Mouse (Mus musculus): Measurements from ENCODE around the gene Gadd45gip1. TPM values are rescaled to one million over a fixed set of nuclear protein-coding genes. Genes with fewer than 3 reads are reported as not detected.

Gadd45gip1 gene
- 10 to 100 TPM; 23.9 to 25.8 TPM for total RNA-seq (2021)
- long read RNA-seq, experiment 1, transcript Gadd45gip1-201 (2 exons, 2,494 nt), result major isoform, 23 of 92 reads
- long read RNA-seq, experiment 1, partial matches to known transcripts, result 68 of 92 reads
- long read RNA-seq, experiment 1, other reads (novel, unspliced or antisense), result 1 of 92 reads
- long read RNA-seq, experiment 2, transcript Gadd45gip1-201 (2 exons, 2,494 nt), result major isoform, 17 of 52 reads
- long read RNA-seq, experiment 2, partial matches to known transcripts, result 0 of 52 reads
- long read RNA-seq, experiment 2, other reads (novel, unspliced or antisense), result 35 of 52 reads

DNA sequence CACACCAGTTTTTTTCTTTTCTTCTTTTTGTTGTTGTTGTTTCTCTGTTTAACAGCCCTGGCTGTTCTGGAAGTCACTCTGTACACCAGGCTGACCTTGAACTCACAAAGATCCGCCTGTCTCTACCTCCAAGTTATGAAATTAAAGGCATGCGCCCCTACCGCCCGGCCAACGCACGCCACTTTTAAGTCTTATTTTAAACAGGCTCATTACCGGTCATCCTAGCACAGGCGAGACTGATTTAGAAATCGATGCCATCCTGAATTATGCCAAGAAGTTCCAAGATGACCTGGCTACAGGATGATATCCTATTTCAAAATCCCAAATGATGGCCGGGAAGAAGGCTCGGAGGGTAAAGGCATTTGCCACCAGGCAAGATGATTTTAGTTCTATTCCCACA is at the start of gene Gadd45gip1:
TSS of gene Gadd45gip1 (plus strand) at position 33 of the 400 bp plus-strand sequence.
- DNase-seq (ENCODE audit: extremely low spot score in 1 of 2, low spot score in 2 of 2), result no peak
- Histone ChIP-seq H3K27ac (peak within 1 kb of the TSS; percentile 94), H3K4me3 (peak within 1 kb of the TSS; percentile 96)
- intact Hi-C loops (cut with DNase I), result no loop called here
- peak; percentile 9 for TF ChIP-seq CTCF (IDR thresholded peaks at IDR 0.05)

DNA sequence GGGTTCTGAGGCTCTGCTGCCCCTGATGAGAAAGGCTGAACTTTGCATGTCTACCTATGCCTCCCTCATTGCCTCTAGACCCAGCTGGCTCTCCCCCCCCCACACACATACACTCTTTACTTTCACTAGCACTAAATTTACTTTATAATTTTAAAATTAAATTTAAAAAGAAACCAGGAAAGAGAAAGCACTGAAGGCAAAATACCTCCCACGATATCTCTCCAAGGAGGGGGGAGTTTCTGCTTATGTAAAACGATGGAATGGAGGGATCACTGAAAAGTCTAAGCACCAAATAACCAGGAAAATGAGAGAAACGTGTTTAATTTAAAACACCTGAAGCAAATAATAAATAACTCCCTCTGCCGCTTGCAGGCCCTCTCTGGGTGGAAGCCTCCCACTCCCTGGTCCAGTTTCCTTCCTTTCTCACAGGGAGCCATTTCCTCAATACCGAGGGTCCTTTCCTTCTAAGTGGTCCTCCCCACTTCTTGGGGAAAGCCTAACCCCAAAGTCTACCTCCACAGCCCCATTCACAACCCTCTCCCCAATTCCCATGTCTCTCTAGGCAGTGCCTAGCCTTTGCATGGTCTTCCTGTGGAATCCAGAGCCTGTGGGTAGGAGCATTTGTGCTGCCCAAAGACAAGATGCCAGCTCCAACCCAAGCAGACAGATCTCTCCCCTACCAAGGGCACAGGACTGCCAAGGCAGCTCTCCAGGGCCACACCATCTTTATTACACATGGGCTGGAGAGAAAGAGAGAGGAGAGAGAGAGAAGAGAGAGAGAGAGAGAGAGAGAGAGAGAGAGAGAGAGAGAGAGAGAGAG is 49.4 kb upstream of the Gadd45gip1 start:
- peak overlapping the region; percentile 96 for H3K27ac ChIP-seq
- TF ChIP-seq CTCF (IDR thresholded peaks at IDR 0.05), result no peak
- intact Hi-C loops (cut with DNase I), result no loop called here
- DNase-seq (ENCODE audit: extremely low spot score in 1 of 2, low spot score in 2 of 2), result no peak
- no peak overlapping the region for H3K4me3 ChIP-seq

DNA sequence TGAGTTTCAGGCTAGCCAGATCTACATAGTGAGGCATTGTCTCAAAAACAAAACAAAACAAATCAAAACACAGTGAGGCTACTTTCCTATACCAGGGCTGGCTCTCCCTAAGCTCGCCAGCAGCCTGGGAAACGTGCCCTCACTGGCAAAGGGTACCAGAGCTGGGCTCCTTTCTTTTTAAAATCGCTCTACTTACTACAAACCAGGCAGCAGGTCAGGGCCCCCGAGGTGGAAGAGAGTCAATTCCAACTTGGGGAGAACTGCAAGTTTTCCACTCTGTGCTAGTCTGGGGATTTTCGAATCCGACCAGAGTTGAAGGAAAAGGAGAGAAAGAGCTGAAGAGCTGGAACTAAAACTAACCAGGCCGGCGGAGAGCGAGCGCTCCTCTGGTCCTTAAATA is 48.6 kb upstream of the Gadd45gip1 start:
- H3K27ac ChIP-seq, result peak overlapping the region; percentile 96
- no peak for TF ChIP-seq CTCF (IDR thresholded peaks at IDR 0.05)
- no peak for DNase-seq (ENCODE audit: extremely low spot score in 1 of 2, low spot score in 2 of 2)
- H3K4me3 ChIP-seq, result no peak overlapping the region
- intact Hi-C loops (cut with DNase I), result no loop called here

DNA sequence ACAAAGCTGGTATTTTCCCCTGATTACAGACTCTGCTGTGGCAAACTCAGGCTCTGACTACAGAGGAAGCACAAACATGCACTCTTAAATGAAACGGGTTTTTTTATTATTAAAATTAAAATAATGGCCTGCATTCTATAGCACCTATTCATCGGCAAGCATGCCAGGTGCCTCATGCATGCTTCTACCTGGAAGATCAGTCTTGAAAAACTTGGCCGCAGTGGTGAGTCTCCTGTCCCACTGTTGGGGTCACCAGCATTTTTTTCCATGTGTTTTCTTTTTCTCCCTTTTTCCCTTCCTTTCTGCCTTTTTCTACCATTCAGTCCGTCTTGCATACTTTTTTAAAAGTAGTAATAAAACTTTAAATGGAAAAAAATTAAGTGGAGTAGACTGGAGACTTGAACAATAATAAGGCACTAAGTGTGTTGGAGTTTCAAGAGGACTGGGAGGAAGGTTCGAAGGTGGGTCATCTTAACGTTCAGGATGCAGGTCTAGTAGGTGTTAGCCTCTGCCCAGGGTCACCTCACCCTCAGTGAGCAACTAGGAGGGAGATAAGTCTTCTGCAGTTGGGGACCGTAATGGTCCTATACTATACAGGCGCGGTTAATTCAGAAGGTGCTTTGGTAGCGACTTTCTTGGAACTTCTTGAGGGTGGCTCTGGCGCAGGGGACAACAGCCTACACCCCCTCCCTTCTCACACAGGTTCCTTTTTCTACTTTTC is 48.0 kb upstream of the Gadd45gip1 start:
- Histone ChIP-seq H3K27ac (peak overlapping the region; percentile 96), H3K4me3 (no peak overlapping the region)

DNA sequence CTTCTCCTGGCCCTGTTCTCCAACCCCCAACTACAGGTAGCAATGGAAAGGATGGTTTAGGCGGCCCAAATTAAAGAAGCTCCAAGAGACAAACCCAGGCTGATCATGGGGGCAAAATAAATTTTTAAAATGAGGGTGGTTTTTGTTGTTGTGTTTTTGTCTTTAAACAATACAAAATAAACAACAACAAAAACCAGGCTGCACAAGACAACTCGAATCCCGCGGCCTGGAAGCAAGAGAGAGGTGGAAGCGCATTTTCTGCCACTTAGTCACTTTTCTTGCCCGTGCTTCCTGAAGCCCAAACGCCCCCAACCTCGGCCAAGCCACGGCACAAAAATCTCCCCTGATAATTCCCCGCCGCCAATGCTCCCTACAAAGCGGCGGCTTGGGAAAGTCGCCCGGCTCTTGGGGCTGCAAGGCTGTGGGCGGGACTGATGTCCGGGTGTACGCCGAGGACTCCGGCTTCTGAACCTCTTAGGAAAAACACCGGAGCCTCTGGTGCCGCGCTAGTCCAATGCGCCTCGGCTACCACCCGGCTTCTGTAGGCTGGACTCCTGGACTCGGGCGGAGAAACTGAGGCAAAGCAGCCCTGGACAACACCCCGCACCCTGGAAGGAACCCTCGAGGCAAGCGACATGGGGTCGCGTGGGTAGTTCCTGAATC is 47.3 kb upstream of the Gadd45gip1 start:
- TF ChIP-seq CTCF (IDR thresholded peaks at IDR 0.05), result no peak

More for the DNA sequence above, 48.0 kb upstream of the Gadd45gip1 start:
- DNase-seq (ENCODE audit: extremely low spot score in 1 of 2, low spot score in 2 of 2), result no peak
- intact Hi-C loops (cut with DNase I), result no loop called here
- TF ChIP-seq CTCF (IDR thresholded peaks at IDR 0.05), result no peak

DNA sequence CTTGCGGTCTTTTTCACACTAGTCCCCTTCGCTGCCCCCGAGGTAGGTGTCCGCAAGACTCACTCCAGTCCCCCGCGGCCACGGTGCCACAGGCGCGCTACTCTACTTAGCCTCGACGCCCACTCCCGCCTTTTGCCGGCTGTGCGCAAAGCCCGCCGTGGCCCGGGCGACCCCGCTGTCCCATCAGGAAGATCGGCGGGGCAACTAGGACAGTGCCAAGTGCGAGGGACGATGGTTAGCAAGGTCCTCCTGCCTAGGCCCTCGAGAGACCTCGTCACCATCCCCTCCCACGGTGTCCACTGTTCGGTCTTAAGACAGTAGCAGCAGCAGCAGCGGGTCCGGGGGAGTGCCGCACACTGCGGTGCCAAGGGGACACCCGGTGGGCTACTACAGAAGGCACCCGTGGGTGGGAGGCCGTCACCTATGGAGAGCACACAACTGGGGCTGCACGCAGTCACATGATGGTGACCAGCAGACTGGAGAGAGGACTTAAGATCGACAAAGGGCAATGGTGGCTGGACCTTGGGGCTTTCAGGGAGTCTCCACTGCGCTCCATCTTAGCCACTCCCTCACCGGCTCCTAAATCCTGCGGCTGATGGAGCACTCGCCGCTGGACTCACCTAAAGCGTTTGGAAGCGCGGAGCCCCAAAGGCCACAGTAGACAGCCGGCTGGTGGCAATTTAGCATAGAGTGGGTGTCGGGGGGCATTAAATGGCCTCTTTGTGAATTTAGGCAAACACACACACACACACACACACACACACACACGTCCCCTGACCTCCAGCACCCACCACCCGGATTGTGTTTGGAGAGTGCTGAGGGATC is 46.4 kb upstream of the Gadd45gip1 start:
- DNase-seq (ENCODE audit: extremely low spot score in 1 of 2, low spot score in 2 of 2), result no peak
- H3K4me3 ChIP-seq, result peak overlapping the region; percentile 45
- no peak for TF ChIP-seq CTCF (IDR thresholded peaks at IDR 0.05)
- intact Hi-C loops (cut with DNase I), result no loop called here
- H3K27ac ChIP-seq, result peak overlapping the region; percentile 96

More for the DNA sequence above, 47.3 kb upstream of the Gadd45gip1 start:
- intact Hi-C loops (cut with DNase I), result no loop called here
- Histone ChIP-seq H3K27ac (peak overlapping the region; percentile 96), H3K4me3 (peak overlapping the region; percentile 45)
- DNase-seq (ENCODE audit: extremely low spot score in 1 of 2, low spot score in 2 of 2), result no peak

DNA sequence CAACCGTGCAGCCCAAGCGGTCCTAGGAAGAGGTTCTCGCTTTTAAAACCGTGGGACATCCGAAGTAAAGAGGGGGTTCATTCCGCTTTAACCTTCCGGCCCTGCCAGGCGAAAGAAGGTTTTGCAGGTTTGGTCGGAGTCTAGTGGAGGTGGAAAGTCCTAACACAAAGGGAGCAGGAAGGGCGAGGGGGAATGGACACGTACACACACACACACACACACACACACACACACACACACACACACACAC is 45.9 kb upstream of the Gadd45gip1 start:
- Histone ChIP-seq H3K27ac (0 out of 2 replicates have a peak overlapping the region, but pooled peaks have one; percentile 96), H3K4me3 (no peak overlapping the region)
- intact Hi-C loops (cut with DNase I), result no loop called here

DNA sequence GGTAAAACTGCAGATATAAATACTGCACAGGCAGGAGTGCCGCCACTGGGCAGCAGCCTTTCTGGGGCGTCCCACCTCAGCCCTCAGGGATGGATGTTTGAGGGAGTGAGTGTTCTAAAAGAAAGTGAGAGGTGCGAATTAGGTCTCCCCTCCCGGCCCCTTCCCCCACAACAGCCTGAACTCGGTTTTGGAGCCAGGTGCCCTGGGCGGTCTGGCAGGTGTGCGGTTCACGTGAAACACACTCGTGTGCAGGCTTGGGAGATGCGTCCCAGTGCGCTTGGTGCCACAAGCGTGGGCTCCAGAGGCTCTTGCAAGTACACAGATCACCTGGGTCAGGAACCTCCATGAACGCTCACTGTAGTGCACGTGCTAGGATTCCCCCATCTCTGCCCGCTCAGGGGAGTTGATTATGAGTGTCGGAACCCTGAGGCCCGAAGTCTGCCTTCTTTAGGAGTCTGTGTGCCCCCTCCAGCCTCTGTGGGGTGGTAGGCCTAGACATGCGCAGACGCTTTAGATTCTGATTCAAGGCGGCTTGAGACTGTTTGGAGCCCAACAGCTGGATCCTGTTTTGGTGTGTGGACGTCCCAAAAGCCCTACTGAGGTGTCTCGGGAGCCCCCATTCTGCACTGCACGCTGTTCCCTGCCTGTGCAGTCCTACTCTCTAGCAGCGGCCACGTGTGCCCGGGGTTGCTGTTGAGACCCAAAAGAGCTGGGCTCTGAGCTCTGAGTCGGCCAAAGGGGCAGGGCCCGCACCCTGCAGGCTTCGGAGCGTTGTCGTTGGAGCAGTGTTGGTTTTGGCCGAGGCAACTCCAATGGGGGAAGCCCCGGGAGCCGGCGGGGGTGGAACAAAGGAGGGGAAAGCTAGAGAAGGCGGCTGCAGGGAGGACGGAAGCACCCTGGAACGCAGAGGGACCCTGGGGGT is 45.3 kb upstream of the Gadd45gip1 start:
- no peak for TF ChIP-seq CTCF (IDR thresholded peaks at IDR 0.05)
- Histone ChIP-seq H3K27ac (peak overlapping the region; percentile 85), H3K4me3 (peak overlapping the region; percentile 1; the same call in 1 of the 2 replicates)
- intact Hi-C loops (cut with DNase I), result no loop called here
- no peak for DNase-seq (ENCODE audit: extremely low spot score in 1 of 2, low spot score in 2 of 2)

More for the DNA sequence above, 45.9 kb upstream of the Gadd45gip1 start:
- no peak for DNase-seq (ENCODE audit: extremely low spot score in 1 of 2, low spot score in 2 of 2)
- no peak for TF ChIP-seq CTCF (IDR thresholded peaks at IDR 0.05)

DNA sequence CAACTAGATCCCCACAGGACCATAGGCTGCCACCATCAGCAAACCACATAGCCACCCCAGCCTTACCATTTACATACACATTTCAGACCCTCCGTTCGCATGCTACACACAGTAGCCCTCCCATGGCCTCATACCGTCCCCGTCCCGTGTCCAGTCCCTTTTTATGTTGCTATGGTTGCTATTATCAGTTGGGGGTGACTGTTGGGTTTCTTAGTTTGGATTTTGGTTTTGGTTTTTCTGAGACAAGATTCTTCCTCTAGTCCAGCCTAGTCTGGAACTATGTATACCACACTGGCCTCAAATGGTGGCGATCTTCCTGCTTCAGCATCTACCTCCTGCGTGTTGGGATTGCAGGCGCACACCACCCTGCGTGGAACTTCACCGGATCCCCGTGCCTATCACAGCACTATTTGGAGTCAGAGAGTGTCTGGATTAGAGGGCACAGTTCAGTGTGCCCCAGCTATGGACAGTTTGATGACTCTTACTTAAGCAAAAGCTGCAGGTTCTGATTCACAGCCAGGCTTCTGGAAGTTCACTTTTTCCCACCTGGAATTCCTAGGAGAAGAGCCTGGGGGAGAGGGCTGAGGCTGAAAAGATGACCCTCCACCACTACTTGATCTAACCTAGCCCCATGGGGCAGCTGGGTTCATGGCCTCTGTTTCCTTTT is 44.4 kb upstream of the Gadd45gip1 start:
- Histone ChIP-seq H3K4me3 (no peak overlapping the region), H3K27ac (peak overlapping the region; percentile 85)
- intact Hi-C loops (cut with DNase I), result no loop called here
- no peak for TF ChIP-seq CTCF (IDR thresholded peaks at IDR 0.05)
- no peak for DNase-seq (ENCODE audit: extremely low spot score in 1 of 2, low spot score in 2 of 2)
